In genomic region chrX:41438841-41439240, GRCm38 (mm10) we compare ENCODE assay signal across 23 mouse cellular contexts. TPM values are rescaled to one million over a fixed set of nuclear protein-coding genes. Genes with fewer than 3 reads are reported as not detected.
DNase-seq lines count a peak whose midpoint lies in the region; ATAC-seq lines count a peak whose summit lies in the region.
"Had no signal": no experiment of that assay in that cellular context is flagged by ENCODE, and none has a peak within 500 bp of the region (broad histone marks: within the 10 kb centered on the region; RNA-seq: fewer than 3 reads in every experiment).

No protein-coding gene starts in this region.

- peak; percentile 59 to 80 for DNase-seq in adrenal gland, adult (ENCODE audit: inconsistent age in 2 of 2, low spot score in 1 of 2)
- DNase-seq in adrenal gland, postnatal 25 days: no peak
- DNase-seq in cerebellum, postnatal 14 days: peak; percentile 21
- peak; percentile 15 to 21 for DNase-seq in heart, postnatal 10 days
- no peak for DNase-seq in heart, adult 8-10 months (ENCODE audit: low spot score)
- DNase-seq in adrenal gland, postnatal 36 days: peak; percentile 15 to 37
- DNase-seq: cerebellum, adult 9-10 months; gastrocnemius, postnatal 14 days; kidney, adult 8-10 months; layer of hippocampus, postnatal 36 days; liver; lung, adult 2 months; lung, postnatal 10 days; midbrain, embryonic 14.5 days; thymus, adult 2 months; thymus, postnatal 36 days had no signal

- intact Hi-C loops in heart, postnatal 10 days (cut with DNase I): no loop called here

- no peak for ATAC-seq in cerebellum, adult (ENCODE audit: insufficient number of reproducible peaks, low FRiP score, low TSS enrichment)
- ATAC-seq in granulocyte monocyte progenitor cell, adult 5-6 weeks (replicated peaks; ENCODE audit: poor library complexity, severe bottlenecking): no peak
- ATAC-seq: forebrain, embryonic 14.5 days; intestine, embryonic 16.5 days; Patski had no signal

RNA-seq across cellular contexts. Expression of gene Gria3, which starts 38.2 kb away (rescaled TPM):
- total RNA-seq in adrenal gland, postnatal 25 days (2021): 18.7 and 28.4 TPM in 2 replicates
- 1 to 10 TPM; 2.4 to 2.7 TPM for total RNA-seq in heart, postnatal 10 days (2021)
- total RNA-seq in heart, adult 8-10 months (2022): 1 to 10 TPM; 1.5 to 2.0 (median 1.7) TPM
- total RNA-seq in adrenal gland, postnatal 36 days (2021): 10 to 100 TPM; 19.4 to 38.6 TPM
- total RNA-seq in granulocyte monocyte progenitor cell, adult 5-6 weeks (2014; fragmentation: Nextera tagmentation): 139 and 142 TPM in 2 replicates
- 60.8 and 76.8 TPM in 2 replicates for total RNA-seq in granulocyte monocyte progenitor cell, adult 5-6 weeks (2017)
- total RNA-seq: MEL; monocyte, adult 5-6 weeks had no signal

Comparison
In these comparisons a context has a peak if more than half of its experiments do, and no peak if none do; other contexts are left out.
1. DNase-seq: peak in adrenal gland, adult (2 of 2), cerebellum, postnatal 14 days (2 of 2), heart, postnatal 10 days (2 of 2) and adrenal gland, postnatal 36 days (2 of 2); none in adrenal gland, postnatal 25 days (single experiment) and heart, adult 8-10 months (single experiment).